Mouse (Mus musculus) kidney, embryonic 15.5 days (tissue): ENCODE results near the gene Ccn5. TPM values are rescaled to one million over a fixed set of nuclear protein-coding genes. Genes with fewer than 3 reads are reported as not detected.

ENCODE experiments used
- polyA plus RNA-seq: library from polyadenylated mRNA; unstranded; fragments of >200 nt; fragmentation: Nextera tagmentation; extraction: Ambion mirVana; gene quantifications from 2 replicates; pipeline ENCODE4 v1.2.1, GENCODE M21; 2015

The Ccn5 gene
- polyA plus RNA-seq, 1 experiment from 2014 or later: 0.62 TPM

Other genes starting within 250 kb of the Ccn5 start
- gene Ttpal, start 218.5 kb upstream of the Ccn5 start, polyA plus RNA-seq: 29.2 and 30.6 TPM in 2 replicates
- gene Serinc3, start 175.7 kb upstream of the Ccn5 start, polyA plus RNA-seq: 43.7 and 44.0 TPM in 2 replicates
- 167 and 174 TPM in 2 replicates for gene Pkig, start 162.5 kb upstream of the Ccn5 start, polyA plus RNA-seq
- gene Ada, start 70.6 kb upstream of the Ccn5 start, polyA plus RNA-seq: 9.5 and 11.8 TPM in 2 replicates
- gene Kcnk15, start 32.8 kb downstream of the Ccn5 start, polyA plus RNA-seq: not detected in 2 replicates
- gene Rims4, start 97.8 kb downstream of the Ccn5 start, polyA plus RNA-seq: 1.0 and 1.6 TPM in 2 replicates
- 304 and 307 TPM in 2 replicates for gene Ywhab, start 174.1 kb downstream of the Ccn5 start, polyA plus RNA-seq
- gene Pabpc1l, start 204.6 kb downstream of the Ccn5 start, polyA plus RNA-seq: 2.4 and 4.1 TPM in 2 replicates
- gene Stk4, start 249.5 kb downstream of the Ccn5 start, polyA plus RNA-seq: 21.0 and 23.4 TPM in 2 replicates